Mouse (Mus musculus) right cerebral cortex, adult 2 months (tissue): ENCODE measurements around the gene Art3.

Source experiments
- DNase-seq, 2 experiments: peaks; one replicate each; pipeline ENCODE4 v3.0.0; 2021 to 2022; ENCODE audit warnings: low spot score in 2 of 2

The Art3 gene

GRCm38 (mm10) chr5:92376795-92377405 is 45.3 kb downstream of the Art3 start:
- DNase-seq = no peak

- DNase-seq = peak; percentile 89 to 90
Observed at GRCm38 (mm10) chr5:92381550-92382348, 50.1 kb downstream of the Art3 start.

GRCm38 (mm10) chr5:92382349-92382679 is 50.7 kb downstream of the Art3 start:
- no peak for DNase-seq

- DNase-seq = no peak
Observed at GRCm38 (mm10) chr5:92383747-92384146, 52.1 kb downstream of the Art3 start.

- no peak for DNase-seq
Observed at GRCm38 (mm10) chr5:92384855-92385254, 53.2 kb downstream of the Art3 start.

GRCm38 (mm10) chr5:92386102-92386501 is 54.5 kb downstream of the Art3 start:
- DNase-seq = no peak

- DNase-seq = no peak
Observed at GRCm38 (mm10) chr5:92386643-92387042, 55.0 kb downstream of the Art3 start.

- DNase-seq = no peak
Observed at GRCm38 (mm10) chr5:92387433-92387832, 55.8 kb downstream of the Art3 start.

- no peak for DNase-seq
Observed at GRCm38 (mm10) chr5:92389977-92390376, 58.4 kb downstream of the Art3 start.

- no peak for DNase-seq
Observed at GRCm38 (mm10) chr5:92390615-92391014, 59.0 kb downstream of the Art3 start.

GRCm38 (mm10) chr5:92392542-92392941 is 60.9 kb downstream of the Art3 start:
- DNase-seq = no peak

- DNase-seq = no peak
Observed at GRCm38 (mm10) chr5:92393863-92394262, 62.2 kb downstream of the Art3 start.

- DNase-seq = no peak
Observed at GRCm38 (mm10) chr5:92395764-92396163, 64.1 kb downstream of the Art3 start.

GRCm38 (mm10) chr5:92396476-92396875 is 64.8 kb downstream of the Art3 start:
- DNase-seq = no peak

GRCm38 (mm10) chr5:92398153-92398552 is 66.5 kb downstream of the Art3 start:
- peak; percentile 79 to 81 for DNase-seq

GRCm38 (mm10) chr5:92402816-92403215 is 71.2 kb downstream of the Art3 start:
- DNase-seq = no peak

- DNase-seq = no peak
Observed at GRCm38 (mm10) chr5:92403562-92404399, 72.2 kb downstream of the Art3 start.

GRCm38 (mm10) chr5:92404400-92404678 is 72.7 kb downstream of the Art3 start:
- no peak for DNase-seq

- DNase-seq = no peak
Observed at GRCm38 (mm10) chr5:92409361-92410155, 77.9 kb downstream of the Art3 start.

GRCm38 (mm10) chr5:92410486-92410885 is 78.9 kb downstream of the Art3 start:
- DNase-seq = no peak

GRCm38 (mm10) chr5:92411461-92412140 is 80.0 kb downstream of the Art3 start:
- no peak for DNase-seq
